In genomic region chr12:80106138-80106895, GRCm38 (mm10) we compare ENCODE assay signal across 11 mouse cellular contexts. TPM values are rescaled to one million over a fixed set of nuclear protein-coding genes. Genes with fewer than 3 reads are reported as not detected.
DNase-seq lines count a peak whose midpoint lies in the region; ATAC-seq and TF ChIP-seq lines count a peak whose summit lies in the region.
"Had no signal": no experiment of that assay in that cellular context is flagged by ENCODE, and none has a peak within 500 bp of the region (broad histone marks: within the 10 kb centered on the region; RNA-seq: fewer than 3 reads in every experiment).

No protein-coding gene starts in this region.

- peaks cover 63% of the 10 kb centered on the region for H3K36me3 ChIP-seq in forebrain, embryonic 10.5 days (replicated peaks)
- H3K36me3 ChIP-seq in forebrain, embryonic 11.5 days (ENCODE audit: control insufficient read depth, insufficient read depth, low read length): peaks cover 9% of the 10 kb centered on the region
- peaks cover 15% of the 10 kb centered on the region for H3K36me3 ChIP-seq in kidney, postnatal 0 days (ENCODE audit: insufficient read depth, low read length)
- peaks cover 21 to 29% of the 10 kb centered on the region in 2 experiments for H3K36me3 ChIP-seq in CH12.LX (replicated peaks in 1 of 2; ENCODE audit: control insufficient read depth in 1 of 2, insufficient read depth in 1 of 2, low read length in 1 of 2)
- H3K36me3 ChIP-seq in limb, embryonic 15.5 days: peaks cover 22% of the 10 kb centered on the region

- TF ChIP-seq EP300 in CH12.LX (IDR thresholded peaks at IDR 0.05; ENCODE audit: low read length): no peak

- no peak for DNase-seq in forebrain, embryonic 10.5 days (ENCODE audit: extremely low spot score, low spot score)
- no peak for DNase-seq in forebrain, embryonic 11.5 days (ENCODE audit: low spot score)
- peak; percentile 44 for DNase-seq in kidney, postnatal 0 days (ENCODE audit: low spot score)
- DNase-seq in kidney, adult 9 months: no peak
- DNase-seq in CH12.LX (ENCODE audit: extremely low read depth): peak; percentile 40
- no peak for DNase-seq in cerebellum, adult 18-20 months
- no peak for DNase-seq in adrenal gland, adult 8-10 months

- H3K4me1 ChIP-seq in forebrain, embryonic 10.5 days: peaks cover 32% of the 10 kb centered on the region
- H3K4me1 ChIP-seq in forebrain, embryonic 11.5 days (replicated peaks; ENCODE audit: control insufficient read depth, insufficient read depth, low read length): no peaks in the 10 kb centered on the region
- H3K4me1 ChIP-seq in kidney, postnatal 0 days (replicated peaks; ENCODE audit: insufficient read depth, low read length): no peaks in the 10 kb centered on the region
- peaks cover 22 to 32% of the 10 kb centered on the region in 2 experiments for H3K4me1 ChIP-seq in CH12.LX (ENCODE audit: control insufficient read depth in 1 of 2, insufficient read depth in 2 of 2)
- H3K4me1 ChIP-seq in limb, embryonic 15.5 days: peaks cover 22% of the 10 kb centered on the region

- peak overlapping the region; percentile 16; the same call in 1 of the 2 replicates for H3K27ac ChIP-seq in forebrain, embryonic 10.5 days
- no peak overlapping the region for H3K27ac ChIP-seq in forebrain, embryonic 11.5 days (ENCODE audit: low read depth, low read length)
- no peak overlapping the region for H3K27ac ChIP-seq in kidney, postnatal 0 days
- peak overlapping the region; percentile 39 for H3K27ac ChIP-seq in CH12.LX (ENCODE audit: insufficient read depth, low read depth)
- peak overlapping the region; percentile 55 for H3K27ac ChIP-seq in limb, embryonic 15.5 days
- H3K27ac ChIP-seq: heart, embryonic 10.5 days; liver, embryonic 14.5 days had no signal

- dilution Hi-C loops in CH12.LX (cut with MboI; ENCODE audit: extremely low pct_ligation_motif_present, extremely low pct_unique_long_range_greater_than_20kb, low sequenced_read_pairs): no loop called here

- H3K79me2 ChIP-seq in CH12.LX (replicated peaks; ENCODE audit: control insufficient read depth, extremely low read depth, insufficient read depth, poor library complexity, severe bottlenecking): peaks cover 22% of the 10 kb centered on the region

- H3K4me2 ChIP-seq in forebrain, embryonic 11.5 days (ENCODE audit: low read depth, low read length, severe bottlenecking): no peak overlapping the region
- H3K4me2 ChIP-seq in kidney, postnatal 0 days (ENCODE audit: low read length): no peak overlapping the region
- H3K4me2 ChIP-seq in CH12.LX (ENCODE audit: insufficient read depth, low read depth, poor library complexity, severe bottlenecking): no peak overlapping the region
- H3K4me2 ChIP-seq in limb, embryonic 15.5 days: no peak overlapping the region

- no peak overlapping the region for H3K9ac ChIP-seq in forebrain, embryonic 11.5 days (ENCODE audit: low read length)
- H3K9ac ChIP-seq in kidney, postnatal 0 days (ENCODE audit: low read depth, low read length): no peak overlapping the region
- H3K9ac ChIP-seq in CH12.LX (ENCODE audit: insufficient read depth, low read depth): no peak overlapping the region
- no peak overlapping the region for H3K9ac ChIP-seq in limb, embryonic 15.5 days
- H3K9ac ChIP-seq: liver, embryonic 14.5 days had no signal

- in situ Hi-C loops in CH12.LX (cut with MboI; ENCODE audit: low pct_ligation_motif_present, low pct_unique_long_range_greater_than_20kb, low sequenced_read_pairs): loop anchor here (10.0 to 25.0 kb wide), 2 partner anchors 132 to 269 kb away; no protein-coding TSS in a partner anchor

- TF ChIP-seq RAD21 in CH12.LX (IDR thresholded peaks at IDR 0.05; ENCODE audit: low read depth, low read length): no peak

- TF ChIP-seq CTCF in kidney, postnatal 0 days (IDR thresholded peaks at IDR 0.05; ENCODE audit: low read depth): no peak
- no peak for TF ChIP-seq CTCF in CH12.LX (conservative IDR thresholded peaks at IDR 0.05 in 1 of 2, IDR thresholded peaks at IDR 0.05 in 1 of 2; ENCODE audit: low read depth in 2 of 2, low read length in 2 of 2)

- ATAC-seq in forebrain, embryonic 11.5 days (replicated peaks; ENCODE audit: low FRiP score): no peak
- ATAC-seq in kidney, postnatal 0 days (replicated peaks; ENCODE audit: low FRiP score, low read depth): no peak
- no peak for ATAC-seq in limb, embryonic 15.5 days (ENCODE audit: insufficient number of reproducible peaks, low FRiP score, low TSS enrichment, low read depth)
- ATAC-seq: inflammation-experienced regulatory T-cells, adult 6 months had no signal

- no peaks in the 10 kb centered on the region for H3K27me3 ChIP-seq in forebrain, embryonic 10.5 days (ENCODE audit: poor library complexity, severe bottlenecking)
- no peaks in the 10 kb centered on the region for H3K27me3 ChIP-seq in forebrain, embryonic 11.5 days (ENCODE audit: control insufficient read depth, insufficient read depth, low read length)
- no peaks in the 10 kb centered on the region for H3K27me3 ChIP-seq in kidney, postnatal 0 days (ENCODE audit: insufficient read depth, low read length)
- no peaks in the 10 kb centered on the region for H3K27me3 ChIP-seq in CH12.LX (replicated peaks)
- H3K27me3 ChIP-seq in limb, embryonic 15.5 days: no peaks in the 10 kb centered on the region

- no peak for TF ChIP-seq POLR2A in CH12.LX (IDR thresholded peaks at IDR 0.05; ENCODE audit: low read depth, low read length)

- H3K9me3 ChIP-seq in forebrain, embryonic 10.5 days: no peaks in the 10 kb centered on the region; the same call in 1 of the 2 replicates
- H3K9me3 ChIP-seq in forebrain, embryonic 11.5 days (ENCODE audit: control insufficient read depth, low read length): no peaks in the 10 kb centered on the region
- no peaks in the 10 kb centered on the region for H3K9me3 ChIP-seq in kidney, postnatal 0 days (replicated peaks; ENCODE audit: low read length)
- no peaks in the 10 kb centered on the region for H3K9me3 ChIP-seq in CH12.LX (replicated peaks; ENCODE audit: low read length)
- no peaks in the 10 kb centered on the region for H3K9me3 ChIP-seq in limb, embryonic 15.5 days
- H3K9me3 ChIP-seq: heart, embryonic 10.5 days had no signal

- no peak overlapping the region for H3K4me3 ChIP-seq in forebrain, embryonic 10.5 days
- H3K4me3 ChIP-seq in forebrain, embryonic 11.5 days (ENCODE audit: low read depth, low read length): no peak overlapping the region
- no peak overlapping the region for H3K4me3 ChIP-seq in kidney, postnatal 0 days (replicated peaks; ENCODE audit: low read depth, low read length)
- H3K4me3 ChIP-seq in CH12.LX (replicated peaks in 1 of 3; ENCODE audit: low read depth in 2 of 3, low read length in 2 of 3, poor library complexity in 1 of 3): no peak overlapping the region
- H3K4me3 ChIP-seq in limb, embryonic 15.5 days: no peak overlapping the region
- H3K4me3 ChIP-seq: heart, embryonic 10.5 days had no signal

- WGBS in forebrain, embryonic 10.5 days: 87% methylated on average over 4 of the region's 4 CpGs
- WGBS in forebrain, embryonic 11.5 days: 80% methylated on average over 4 of the region's 4 CpGs
- 71% methylated on average over 4 of the region's 4 CpGs for WGBS in kidney, postnatal 0 days
- WGBS in limb, embryonic 15.5 days: 72% methylated on average over 4 of the region's 4 CpGs

TF ChIP-seq in CH12.LX, 34 proteins besides CTCF, POLR2A, EP300 and RAD21:
- no peak for TF ChIP-seq MXI1 (IDR thresholded peaks at IDR 0.05; ENCODE audit: low read depth, low read length)
- TF ChIP-seq NELFE (IDR thresholded peaks at IDR 0.05; ENCODE audit: low read depth, low read length): no peak
- TF ChIP-seq MAFK (IDR thresholded peaks at IDR 0.05; ENCODE audit: insufficient replicate concordance, low read length): no peak
- no peak for TF ChIP-seq ETS1 (conservative IDR thresholded peaks at IDR 0.05; ENCODE audit: low read depth, low read length)
- no peak for TF ChIP-seq CHD1 (IDR thresholded peaks at IDR 0.05; ENCODE audit: low read depth, low read length)
- TF ChIP-seq MAZ (IDR thresholded peaks at IDR 0.05; ENCODE audit: low read depth, low read length): no peak
- TF ChIP-seq TCF12 (IDR thresholded peaks at IDR 0.05; ENCODE audit: low read depth, low read length): no peak
- TF ChIP-seq ZC3H11A (IDR thresholded peaks at IDR 0.05; ENCODE audit: low read depth, low read length): no peak
- TF ChIP-seq USF2 (conservative IDR thresholded peaks at IDR 0.05; ENCODE audit: low read depth, low read length): no peak

RNA-seq across cellular contexts. Expression of gene Zfp36l1, which starts 6.5 kb away (rescaled TPM):
- polyA plus RNA-seq in forebrain, embryonic 10.5 days (2016; fragmentation: Nextera tagmentation; extraction: Ambion mirVana): 121 and 129 TPM in 2 replicates
- polyA plus RNA-seq in forebrain, embryonic 11.5 days (2014; fragmentation: Nextera tagmentation; extraction: Ambion mirVana): 164 and 173 TPM in 2 replicates
- polyA plus RNA-seq in kidney, postnatal 0 days (2015; fragmentation: Nextera tagmentation; extraction: Ambion mirVana): 141 and 160 TPM in 2 replicates
- total RNA-seq in CH12.LX (2012; rRNA removed): 42.3 and 50.7 TPM in 2 replicates
- 26.2 and 32.7 TPM in 2 replicates for total RNA-seq in CH12.LX (2014; rRNA removed)
- 175 and 192 TPM in 2 replicates for polyA plus RNA-seq in CH12.LX (2012; ENCODE audit: insufficient read length, low read depth)
- polyA plus RNA-seq in limb, embryonic 15.5 days (2015; fragmentation: Nextera tagmentation; extraction: Ambion mirVana): 147 and 148 TPM in 2 replicates
- total RNA-seq in adrenal gland, adult 8-10 months (2022): 100 to 1,000 TPM; 257 to 328 (median 289) TPM

Comparison
In these comparisons a context has a peak if more than half of its experiments do, and no peak if none do; other contexts are left out.
1. DNase-seq: peak in kidney, postnatal 0 days (single experiment) and CH12.LX (single experiment); none in forebrain, embryonic 10.5 days (single experiment), forebrain, embryonic 11.5 days (single experiment), kidney, adult 9 months (single experiment), cerebellum, adult 18-20 months (0 of 2) and adrenal gland, adult 8-10 months (single experiment).
2. H3K27ac ChIP-seq: peak in forebrain, embryonic 10.5 days (single experiment), CH12.LX (single experiment) and limb, embryonic 15.5 days (single experiment); none in forebrain, embryonic 11.5 days (single experiment) and kidney, postnatal 0 days (single experiment).